Mouse (Mus musculus) frontal cortex, postnatal 25 days (tissue): ENCODE measurements at regions not wholly inside any gene's neighbourhood (a gene's known extent, or its start where the extent isn't known, plus 50 kb on each side); places are given as distances from the start of the nearest gene placed in this dataset.

ENCODE experiments used
- DNase-seq, 2 experiments: peaks; one replicate each; pipeline ENCODE4 v3.0.0; 2022; ENCODE audit warnings: low spot score in 2 of 2

DNA sequence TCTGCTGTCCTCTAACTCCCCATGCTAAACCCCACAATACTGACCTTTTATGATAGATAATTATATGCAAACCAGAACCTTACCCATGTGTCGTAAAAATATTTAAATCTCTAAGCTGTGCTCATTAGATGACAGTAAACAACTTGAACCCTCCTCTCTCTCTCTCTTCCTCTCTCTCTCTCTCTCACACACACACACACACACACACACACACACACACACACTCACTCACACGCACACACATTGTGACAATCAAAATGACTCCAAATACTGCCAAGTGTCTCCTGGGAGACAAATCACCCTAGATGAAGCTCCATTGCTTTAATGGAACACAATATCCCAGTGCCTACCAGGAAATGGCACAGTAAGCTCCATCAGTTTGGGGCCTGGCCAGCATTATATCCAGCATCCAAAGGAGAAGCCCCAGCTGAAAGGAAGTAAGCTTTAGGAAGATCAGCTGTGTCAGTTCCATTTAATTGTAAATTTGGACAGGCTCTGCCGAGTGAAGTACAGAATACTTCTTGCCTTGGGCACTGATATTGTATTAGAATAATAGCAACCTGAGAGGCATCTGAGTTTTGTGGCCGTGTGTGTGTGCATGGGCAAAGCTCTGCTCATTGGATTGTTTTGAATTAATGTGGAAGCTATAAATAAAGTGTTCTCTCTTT lies 220.7 kb downstream of the Fam84b start:
- no peak for DNase-seq

DNA sequence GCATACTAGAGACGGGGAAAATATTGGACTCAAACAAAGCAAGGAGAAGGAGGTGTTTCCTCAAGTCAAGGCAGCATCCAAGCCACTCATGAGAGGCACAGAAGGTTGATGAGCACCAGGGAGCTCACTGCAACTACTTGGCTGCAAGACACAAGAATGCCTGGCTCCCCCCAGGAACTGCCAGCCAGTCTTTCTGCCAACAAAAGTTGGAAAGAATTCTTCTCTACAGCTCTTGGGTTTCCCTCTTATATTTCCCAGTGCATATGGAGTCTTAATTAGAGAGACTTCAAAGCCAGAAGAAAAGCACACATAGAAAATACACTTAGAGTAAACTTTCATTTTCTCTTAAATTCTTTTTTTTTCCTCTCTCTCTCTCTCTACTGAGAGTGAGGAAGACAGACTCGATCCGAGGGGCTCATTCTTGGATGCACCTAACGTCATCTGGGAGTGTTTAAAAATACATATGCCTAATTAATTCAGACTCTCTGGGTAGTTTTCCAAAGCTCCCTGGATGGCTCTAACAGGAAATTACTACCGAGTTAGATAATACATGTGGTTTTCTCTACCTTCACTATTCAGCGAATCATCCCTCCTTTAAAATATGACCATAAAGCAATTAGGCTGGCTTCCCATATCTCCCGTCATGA lies 222.7 kb downstream of the Fam84b start:
- DNase-seq: no peak

DNA sequence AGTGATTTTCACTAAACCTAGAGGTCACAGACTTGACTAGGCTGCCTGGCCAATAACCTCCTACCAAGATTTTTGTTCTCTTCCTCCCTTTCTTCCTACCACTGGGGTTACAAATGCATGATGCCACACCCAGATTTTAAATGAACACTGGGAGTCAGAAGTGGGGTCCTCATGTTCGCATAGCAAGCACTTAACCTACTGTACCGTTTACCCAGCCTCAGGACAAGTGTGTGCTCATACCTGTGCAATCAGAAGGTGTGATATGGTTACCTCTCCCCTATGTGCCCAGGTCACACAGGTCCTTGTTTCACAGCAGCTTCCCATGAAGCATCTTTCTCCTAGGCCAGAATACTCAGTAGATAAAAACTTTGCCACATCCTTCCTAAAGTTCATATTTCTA lies 234.8 kb downstream of the Fam84b start:
- DNase-seq: no peak

DNA sequence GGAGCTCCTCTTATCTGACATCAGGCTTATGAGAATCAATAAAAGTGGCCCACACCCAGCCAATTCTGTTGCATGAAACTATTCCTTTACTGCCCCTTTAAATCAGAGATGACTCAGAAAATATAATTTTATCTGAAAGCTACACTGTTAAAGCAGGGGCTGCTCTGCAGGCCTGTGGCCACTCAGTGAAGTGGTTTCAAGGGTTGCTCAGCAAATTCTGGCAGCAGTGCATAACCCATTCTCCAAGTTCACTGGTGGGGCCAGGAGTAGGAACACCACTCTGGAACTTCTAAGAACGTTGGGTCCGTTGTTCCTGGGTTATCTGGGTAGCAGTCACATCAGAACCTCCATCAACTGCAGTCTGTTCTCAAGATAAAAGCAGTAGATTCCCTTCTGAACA lies 236.2 kb downstream of the Fam84b start:
- no peak for DNase-seq

DNA sequence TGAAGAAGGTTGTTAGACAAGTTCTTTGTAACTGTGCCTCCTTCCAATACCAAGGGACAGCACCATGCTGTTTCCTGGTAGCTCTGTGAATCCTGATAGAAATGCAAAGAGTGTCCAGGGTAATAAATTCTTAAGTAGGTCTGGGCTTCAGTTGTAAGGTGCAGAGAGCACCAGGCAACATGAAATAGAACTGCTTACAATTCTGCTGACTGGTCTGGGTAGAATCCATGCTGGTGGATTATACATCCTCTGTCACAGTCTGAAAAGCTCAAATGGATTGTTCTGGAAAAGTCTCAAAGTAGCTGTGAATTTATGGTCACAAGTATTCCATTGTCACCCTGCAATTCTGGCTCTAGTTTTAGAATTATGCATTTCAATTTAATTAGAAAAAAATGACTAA lies 251.7 kb downstream of the Fam84b start:
- DNase-seq: no peak

DNA sequence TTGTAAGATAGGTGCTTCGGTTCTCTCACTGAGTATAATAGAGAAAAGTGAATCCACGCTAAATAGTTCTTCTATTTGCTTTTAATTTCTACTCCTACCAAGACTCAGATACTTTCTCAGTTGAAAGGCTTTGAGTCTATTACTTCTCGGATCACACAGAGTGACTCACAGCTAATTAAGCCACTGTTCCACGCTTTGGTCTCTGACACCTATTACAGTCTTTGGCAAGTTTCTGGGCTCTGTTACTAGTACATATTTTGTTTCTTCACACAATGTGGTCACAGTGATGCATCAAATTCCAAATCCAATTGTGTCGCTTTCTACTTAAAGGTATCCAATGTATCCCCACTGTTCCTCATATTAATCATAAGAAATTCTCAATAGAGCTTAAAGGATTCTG lies 276.5 kb downstream of the Fam84b start:
- no peak for DNase-seq

DNA sequence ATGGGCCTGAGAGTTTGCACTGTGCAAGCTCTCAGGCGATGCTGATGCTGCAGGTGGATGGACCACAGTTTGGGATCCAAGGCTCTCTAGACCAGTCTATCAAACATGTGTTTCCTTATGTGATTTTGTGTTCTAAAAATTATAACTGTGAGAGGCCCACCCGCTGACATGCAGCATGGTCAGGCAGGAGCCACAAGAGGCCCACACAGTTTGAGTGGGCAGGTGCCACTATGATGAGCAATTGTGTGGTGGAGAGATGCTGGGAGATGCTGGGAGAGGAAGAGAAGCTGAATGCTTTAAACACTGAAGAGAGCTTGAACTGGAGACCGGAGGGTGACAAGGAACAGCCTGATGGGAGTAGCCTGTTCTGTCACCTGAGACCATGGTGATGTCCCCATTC lies 287.3 kb downstream of the Fam84b start:
- no peak for DNase-seq

DNA sequence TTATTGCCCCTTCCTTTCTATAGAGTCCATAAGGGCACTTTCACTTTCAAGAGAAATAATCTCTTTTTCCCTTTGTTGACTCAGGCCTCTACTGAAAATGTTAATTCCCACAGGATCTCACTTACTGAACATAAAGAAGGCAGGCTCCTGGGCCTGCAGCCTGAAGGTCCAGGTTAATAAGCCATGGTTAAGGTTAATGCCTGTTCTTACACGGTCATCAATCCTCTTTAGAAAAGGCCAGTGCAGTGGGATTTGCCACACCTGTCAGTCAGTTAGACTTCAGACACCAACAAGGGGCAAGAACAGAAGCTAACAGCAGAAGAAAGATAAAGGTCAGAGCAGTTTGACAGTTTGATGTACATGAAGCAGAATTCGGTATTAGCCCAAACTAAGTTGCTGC lies 288.6 kb downstream of the Fam84b start:
- no peak for DNase-seq

DNA sequence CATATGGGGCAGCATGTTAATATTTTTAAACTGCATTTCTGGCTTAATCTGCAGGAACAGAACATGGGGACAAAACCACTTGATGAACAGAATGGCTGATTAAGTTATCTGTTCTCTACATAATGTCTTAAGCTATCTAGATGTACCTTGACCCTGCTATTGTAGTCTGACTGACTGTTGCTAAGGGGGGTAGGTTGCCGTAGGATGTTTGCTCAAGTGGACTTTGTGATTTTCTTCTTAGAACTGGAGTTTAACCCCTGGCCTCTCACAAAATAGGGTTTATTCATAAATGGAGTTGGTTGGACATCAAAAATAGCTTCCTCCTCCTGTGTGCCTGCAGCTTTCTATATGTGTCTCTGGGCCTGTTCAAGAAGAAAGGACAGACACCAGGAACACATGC lies 292.9 kb downstream of the Fam84b start:
- no peak for DNase-seq

DNA sequence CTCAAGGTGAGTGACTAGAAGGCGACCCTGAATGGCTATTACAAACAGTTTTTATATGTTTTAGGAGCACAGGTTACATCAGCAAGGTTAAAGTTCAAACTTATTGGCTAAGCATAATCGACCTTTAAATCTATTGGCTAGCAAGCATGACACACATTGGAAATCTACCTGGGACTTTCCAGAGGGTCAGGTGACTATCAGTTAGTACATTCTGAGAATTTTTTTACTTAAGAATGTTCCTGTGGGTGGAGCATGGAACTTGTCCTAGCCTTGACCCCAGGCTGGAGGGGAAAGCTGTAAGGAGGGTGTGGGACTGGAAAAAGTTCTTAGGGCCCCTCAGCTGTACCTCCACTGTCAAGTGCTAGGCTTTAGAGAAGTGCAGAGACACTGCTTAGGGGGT lies 297.9 kb downstream of the Fam84b start:
- DNase-seq: no peak

DNA sequence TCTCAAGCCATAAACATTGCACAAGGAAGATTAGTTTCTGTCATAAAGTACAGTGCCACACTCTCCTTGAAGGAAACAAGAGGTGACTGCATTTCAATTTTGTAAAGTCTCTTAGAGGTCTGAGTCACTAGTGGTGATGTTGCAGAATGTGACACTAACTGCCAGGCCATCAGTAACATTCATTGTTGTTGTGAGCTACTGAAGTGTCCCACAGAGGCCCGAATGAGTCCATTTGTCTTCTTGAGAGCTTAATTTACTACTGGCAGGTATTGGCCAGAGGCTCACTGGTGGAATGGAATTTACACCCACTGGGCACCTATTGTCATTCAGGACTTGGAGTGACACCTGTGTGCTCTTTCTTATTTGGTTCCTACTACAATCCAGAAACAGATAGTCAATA lies 299.0 kb downstream of the Fam84b start:
- no peak for DNase-seq

DNA sequence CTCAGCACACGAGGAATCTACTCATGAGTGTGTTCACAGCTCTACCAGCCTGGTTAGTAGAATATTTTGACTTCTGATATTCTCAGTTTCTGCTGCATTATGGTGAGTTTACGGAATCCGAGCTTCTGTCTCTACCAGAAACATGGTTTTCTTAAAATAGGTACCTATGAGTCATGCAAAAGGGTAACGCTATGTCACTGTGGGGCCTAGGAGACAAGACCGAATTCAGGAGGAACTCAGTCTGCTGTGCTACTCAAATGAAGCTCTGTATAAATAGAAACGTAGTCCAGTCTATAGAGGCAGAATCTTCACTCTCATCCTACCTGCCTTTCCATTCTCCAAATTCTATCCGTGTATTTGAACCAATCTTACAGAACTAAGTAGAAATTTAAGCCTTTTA lies 305.5 kb downstream of the Fam84b start:
- DNase-seq: no peak

DNA sequence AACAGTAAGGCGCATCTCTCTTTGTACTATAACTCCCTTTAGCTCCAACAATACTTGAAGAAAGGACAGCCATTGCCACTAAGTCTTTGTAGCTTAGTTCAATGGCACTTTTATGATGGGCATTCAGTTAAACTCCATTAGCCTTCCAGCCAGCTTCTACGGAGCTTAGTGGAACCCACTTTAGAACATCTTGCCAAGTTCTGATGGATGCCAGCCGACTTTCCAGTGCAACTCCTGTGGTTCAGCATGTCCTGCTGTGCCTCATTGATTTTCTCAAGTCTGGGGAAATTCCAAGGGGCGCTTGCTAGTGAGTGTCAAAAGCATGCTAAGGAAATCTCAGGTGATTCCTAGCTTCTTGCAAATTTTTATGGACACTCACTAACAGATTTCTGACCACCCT lies 316.4 kb downstream of the Fam84b start:
- no peak for DNase-seq

DNA sequence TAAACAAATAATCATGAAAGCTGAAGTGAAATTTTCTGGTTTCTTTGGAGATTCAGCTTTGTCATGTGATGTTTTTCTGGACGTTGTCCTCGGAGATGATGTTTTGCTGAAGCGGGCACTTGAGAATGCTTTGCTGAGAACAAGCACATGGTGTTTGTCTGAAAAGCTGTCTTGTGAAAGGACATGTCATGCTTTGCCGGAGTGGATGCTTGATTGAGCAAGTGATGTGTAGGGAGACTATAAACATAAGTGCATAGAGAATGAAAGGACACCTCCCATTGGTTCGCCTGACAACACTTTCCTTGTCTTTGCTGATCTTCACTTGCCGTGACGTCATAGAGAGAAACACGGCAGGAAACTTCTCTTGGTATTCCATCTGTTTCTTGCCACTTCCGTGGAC lies 318.9 kb downstream of the Fam84b start:
- DNase-seq: no peak

DNA sequence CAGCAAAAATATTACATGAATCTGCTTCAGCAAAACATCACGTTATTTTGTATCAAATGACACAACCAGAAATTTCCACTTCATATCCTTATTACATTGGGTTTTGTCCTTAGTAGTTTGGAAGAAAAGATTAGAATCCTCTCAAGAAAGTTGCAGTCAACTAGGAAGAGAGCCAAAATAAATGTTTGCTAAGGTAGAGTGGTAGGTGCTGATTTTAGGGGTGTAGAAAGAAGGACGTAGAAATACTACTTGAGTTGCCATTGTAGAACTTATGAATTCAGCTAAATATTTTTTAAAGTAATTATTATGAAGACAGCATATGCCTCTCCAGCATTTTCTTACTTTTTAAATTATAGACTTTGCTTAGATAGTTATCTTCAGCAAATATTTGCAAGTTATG lies 336.8 kb downstream of the Fam84b start:
- no peak for DNase-seq

DNA sequence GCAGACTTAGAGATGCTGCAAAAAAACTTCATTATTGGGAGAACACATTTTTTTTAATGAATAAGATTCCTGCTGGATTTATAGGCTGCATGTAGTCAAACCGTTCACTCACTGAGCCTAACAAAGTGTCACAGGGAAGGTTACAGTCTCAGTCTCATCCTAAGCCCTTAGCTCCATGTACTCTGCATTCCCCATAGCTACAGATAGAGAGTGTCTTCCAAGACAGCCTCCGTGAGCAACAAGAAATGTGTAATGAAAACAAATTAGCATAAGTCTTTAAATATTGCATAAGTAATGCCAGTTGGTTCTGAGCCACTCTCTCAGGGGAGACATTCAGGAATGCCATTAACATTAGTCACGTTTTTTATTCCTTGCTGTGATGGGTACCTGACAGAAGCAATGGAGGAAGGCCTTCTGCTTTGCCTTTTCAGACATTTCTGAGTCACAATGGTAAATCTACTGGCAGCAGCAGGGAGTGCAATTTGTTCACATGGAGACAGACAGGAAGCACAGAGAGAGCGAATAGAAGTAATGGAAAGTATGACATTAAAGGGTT lies 376.7 kb downstream of the Fam84b start:
- no peak for DNase-seq

DNA sequence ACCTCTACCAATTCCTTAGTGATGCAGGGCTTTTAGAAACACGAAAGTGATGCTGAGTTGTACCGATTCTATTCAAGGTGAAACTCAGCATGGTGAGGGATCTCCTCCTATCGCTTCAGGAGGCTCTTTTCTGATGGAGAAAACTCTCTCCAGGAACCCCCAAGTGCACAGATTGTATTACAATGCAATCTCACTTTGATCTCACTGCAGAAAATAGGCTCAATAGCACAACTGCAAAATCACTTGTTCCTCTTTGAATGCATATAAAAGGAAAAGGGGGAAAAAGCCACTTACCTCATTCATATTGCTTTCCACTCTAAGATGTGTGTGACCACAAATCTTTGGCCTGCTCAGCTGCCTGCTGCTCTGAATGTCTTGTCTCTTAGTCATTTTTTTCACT lies 378.5 kb downstream of the Fam84b start:
- no peak for DNase-seq

DNA sequence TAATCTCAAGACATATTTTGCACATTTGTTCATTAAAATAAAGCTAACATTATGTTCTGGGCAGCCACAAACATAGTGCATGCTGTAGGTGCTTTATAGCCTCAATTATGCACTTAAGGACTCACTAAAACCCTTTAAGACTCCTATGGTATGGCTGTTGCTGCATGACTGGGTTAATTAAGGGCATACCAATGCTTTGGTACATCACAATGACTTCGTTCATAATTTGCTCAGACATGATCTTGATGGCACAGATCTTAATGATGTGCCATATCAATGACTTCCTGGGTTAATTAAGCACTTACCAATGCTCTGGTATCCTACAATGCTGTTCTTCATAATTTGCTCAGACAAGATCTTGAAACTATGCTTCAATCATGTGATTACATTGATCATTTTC lies 415.5 kb upstream of the 4933412E24Rik start:
- no peak for DNase-seq

DNA sequence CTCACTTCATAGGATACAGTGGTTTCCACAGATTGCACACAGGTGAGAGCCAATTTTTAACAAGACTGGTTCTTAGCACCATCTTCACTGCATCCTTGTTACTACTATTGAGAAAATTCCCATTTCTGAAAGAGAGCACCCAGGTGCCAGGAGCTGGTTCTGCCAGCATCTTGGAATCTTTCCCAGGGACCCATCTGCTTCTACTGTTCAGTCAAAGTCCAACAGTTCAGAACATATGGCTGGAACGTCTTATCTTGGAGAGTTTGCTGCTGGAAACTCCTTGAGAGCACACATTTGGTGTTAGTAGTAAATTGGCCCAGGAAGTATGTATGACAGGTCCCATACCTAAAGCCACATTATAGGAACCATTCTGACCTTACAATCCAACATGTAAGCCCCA lies 402.7 kb upstream of the 4933412E24Rik start:
- peak in 1 of 2 experiments; percentile 2 for DNase-seq

DNA sequence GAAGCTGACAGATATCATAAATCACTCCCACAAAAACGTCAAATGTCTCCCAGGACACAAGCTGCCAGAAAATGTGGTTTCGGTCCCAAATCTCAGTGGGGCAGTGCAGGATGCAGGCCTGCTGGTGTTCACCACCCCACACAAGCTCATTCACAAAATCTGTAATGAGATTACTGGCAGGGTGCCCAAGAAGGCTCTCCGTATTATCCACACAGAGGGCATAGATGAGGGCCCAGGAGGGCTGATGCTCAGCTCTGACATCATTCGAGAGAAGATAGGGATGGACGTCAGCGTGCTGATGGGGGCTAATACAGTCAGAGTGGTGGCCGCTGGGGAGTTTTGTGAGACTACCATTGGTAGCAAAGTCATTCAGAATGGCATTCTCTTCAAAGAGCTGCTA lies 375.9 kb upstream of the 4933412E24Rik start:
- DNase-seq: no peak

DNA sequence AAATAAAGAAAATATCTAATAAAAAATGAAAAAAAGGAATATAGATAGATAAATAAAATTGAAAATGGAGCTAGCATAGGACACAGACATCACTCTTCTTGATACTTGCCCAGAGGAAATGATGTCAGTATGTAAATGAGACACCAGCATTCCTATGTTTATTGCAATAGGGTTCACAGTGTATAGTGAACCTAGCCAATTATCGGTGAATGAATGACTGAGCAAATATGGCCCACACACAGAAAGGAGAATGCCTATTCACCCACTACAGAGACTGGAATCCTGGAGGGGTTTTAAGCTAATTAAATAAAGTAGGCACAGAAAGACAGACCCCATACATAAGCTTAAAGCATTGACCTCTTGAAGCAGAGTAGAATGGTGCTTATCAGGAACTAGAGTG lies 373.9 kb upstream of the 4933412E24Rik start:
- no peak for DNase-seq

DNA sequence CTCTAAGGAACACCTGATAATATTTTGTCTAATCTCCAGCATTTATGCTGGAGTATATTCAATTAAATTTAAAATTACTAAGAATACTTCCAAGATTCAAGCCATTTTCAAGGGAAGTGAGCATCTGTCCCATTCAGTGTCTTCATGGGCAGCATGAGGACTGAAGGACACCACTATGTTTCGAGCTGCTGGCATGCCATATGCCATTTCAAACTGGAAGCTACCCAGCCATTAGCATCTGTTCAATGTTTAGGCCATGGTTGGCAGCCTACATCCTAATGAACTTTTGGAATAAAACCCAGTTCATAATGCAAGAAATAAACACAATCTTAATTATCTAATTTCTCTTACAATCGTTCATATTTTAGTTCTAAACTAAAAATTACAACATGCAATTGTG lies 371.5 kb upstream of the 4933412E24Rik start:
- no peak for DNase-seq
